Mouse (Mus musculus) adrenal gland, postnatal 4 days (tissue): ENCODE results near the gene Pml. TPM values are rescaled to one million over a fixed set of nuclear protein-coding genes. Genes with fewer than 3 reads are reported as not detected.

Source experiments
- DNase-seq, 2 experiments: peaks; one replicate each; pipeline ENCODE4 v3.0.0; 2021 to 2022; ENCODE audit warnings: low spot score in 2 of 2, mixed read lengths in 2 of 2
- microRNA-seq: library from miRNA; unstranded; fragments of <30 nt; microRNA quantifications from one replicate; pipeline ENCODE4 v1.2.0, GENCODE M21; 2021
- total RNA-seq, 2 experiments: library from RNA; stranded (reverse); gene quantifications; 2 replicates each; pipeline ENCODE4 v1.2.3; 2021

The Pml gene
- total RNA-seq, 2 experiments from 2014 or later = 31.6 to 32.1 TPM

- no peak for DNase-seq
Measured at GRCm38 (mm10) chr9:58169426-58169825, 80.2 kb downstream of the Pml start.

GRCm38 (mm10) chr9:58168880-58169279, 80.7 kb downstream of the Pml start:
- no peak for DNase-seq

Small RNAs within 50 kb of the gene (microRNA-seq; reads per million reads assigned to microRNA genes)
- gene Mir6385 = not detected

Other genes with a start within 250 kb of the Pml start
- 1,000 to 10,000 TPM; 2,307 to 2,341 TPM for gene Cyp11a1, start 243.4 kb downstream of the Pml start, total RNA-seq
- 1 to 10 TPM in 1 of 2 experiments, under 1 TPM in 1; 0.90 to 2.2 TPM for gene Stra6, start 186.0 kb downstream of the Pml start, total RNA-seq
- under 1 TPM in 1 of 2 experiments, not detected in 1; 0.87 TPM for gene Ccdc33, start 131.0 kb downstream of the Pml start, total RNA-seq
- 10 to 100 TPM; 64.5 to 66.7 TPM for gene Islr, start 45.5 kb downstream of the Pml start, total RNA-seq
- gene Islr2, start 45.5 kb downstream of the Pml start, total RNA-seq = 10 to 100 TPM in 1 of 2 experiments, 1 to 10 TPM in 1; 8.2 to 10.3 TPM
- gene Stoml1, start 3.4 kb upstream of the Pml start, total RNA-seq = 10 to 100 TPM; 29.9 to 30.8 TPM
- gene Loxl1, start 63.4 kb upstream of the Pml start, total RNA-seq = 10 to 100 TPM; 57.7 to 60.2 TPM
- not detected for gene Tbc1d21, start 120.7 kb upstream of the Pml start, total RNA-seq
- gene Insyn1, start 238.8 kb upstream of the Pml start, total RNA-seq = 10 to 100 TPM; 13.1 to 14.5 TPM